Mouse (Mus musculus) megakaryocyte, embryonic 14.5 days (primary cell): Measurements from ENCODE around the gene Ska2. TPM values are rescaled to one million over a fixed set of nuclear protein-coding genes. Genes with fewer than 3 reads are reported as not detected.

ENCODE experiments used
- H3K27me3 ChIP-seq: replicated peaks from 2 replicates; pipeline ENCODE3; 2012; ENCODE audit warnings: inconsistent platforms
- H3K36me3 ChIP-seq: replicated peaks from 2 replicates; pipeline ENCODE3; 2012; ENCODE audit warnings: low read length, inconsistent platforms, mixed read lengths
- H3K4me1 ChIP-seq: 2 replicates; pipeline ENCODE4 v1.6.1; 2012; ENCODE audit warnings: inconsistent platforms
- H3K4me3 ChIP-seq: replicated peaks from 2 replicates; pipeline ENCODE3; 2012; ENCODE audit warnings: moderate library complexity, mild to moderate bottlenecking, inconsistent platforms
- H3K9me3 ChIP-seq: 2 replicates; pipeline ENCODE4 v1.6.1; 2012; ENCODE audit warnings: inconsistent platforms
- FLI1 ChIP-seq: IDR thresholded peaks from 2 replicates; pipeline ENCODE4 v1.6.1; 2012; ENCODE audit warnings: low read length, inconsistent platforms, mixed read lengths
- GATA1 ChIP-seq: IDR thresholded peaks from 3 replicates; pipeline ENCODE4 v1.6.1; 2012; ENCODE audit warnings: mixed read lengths, low read length, inconsistent platforms, borderline replicate concordance
- polyA plus RNA-seq: library from polyadenylated mRNA; stranded (reverse); fragments of >175 nt; gene quantifications from 2 replicates; pipeline ENCODE4 v1.2.3, GENCODE M21; 2012; ENCODE audit warnings: low replicate concordance; ENCODE audit not compliant: insufficient read depth

Gene Ska2
- polyA plus RNA-seq, 1 experiment, result 0.92 TPM

GRCm38 (mm10) chr11:87109519-87110171 lies 611 bp downstream of the Ska2 start:
- peak overlapping the region; percentile 97 for H3K4me3 ChIP-seq
- H3K4me1 ChIP-seq, result peaks cover 22% of the 10 kb centered on the region; the same call in 1 of the 2 replicates
- no peaks in the 10 kb centered on the region for H3K9me3 ChIP-seq
- peaks cover 46% of the 10 kb centered on the region for H3K36me3 ChIP-seq
- no peaks in the 10 kb centered on the region for H3K27me3 ChIP-seq
- TF ChIP-seq GATA1 (no peak), FLI1 (no peak)

GRCm38 (mm10) chr11:87110172-87110909 lies 1.3 kb downstream of the Ska2 start:
- H3K4me1 ChIP-seq, result peaks cover 25% of the 10 kb centered on the region; the same call in 1 of the 2 replicates
- peaks cover 46% of the 10 kb centered on the region for H3K36me3 ChIP-seq
- H3K4me3 ChIP-seq, result peak overlapping the region; percentile 97
- H3K27me3 ChIP-seq, result no peaks in the 10 kb centered on the region
- TF ChIP-seq FLI1 (no peak), GATA1 (no peak)
- H3K9me3 ChIP-seq, result no peaks in the 10 kb centered on the region

GRCm38 (mm10) chr11:87121864-87122263 lies 12.8 kb downstream of the Ska2 start:
- Histone ChIP-seq H3K4me3 (no peak overlapping the region), H3K9me3 (no peaks in the 10 kb centered on the region), H3K36me3 (peaks cover 72% of the 10 kb centered on the region), H3K4me1 (peaks cover 11% of the 10 kb centered on the region; the same call in 1 of the 2 replicates), H3K27me3 (no peaks in the 10 kb centered on the region)
- TF ChIP-seq FLI1 (no peak), GATA1 (no peak)

GRCm38 (mm10) chr11:87125562-87125961 lies 16.5 kb downstream of the Ska2 start:
- H3K4me1 ChIP-seq, result peaks cover 24% of the 10 kb centered on the region
- no peak overlapping the region for H3K4me3 ChIP-seq
- no peaks in the 10 kb centered on the region for H3K9me3 ChIP-seq
- no peaks in the 10 kb centered on the region for H3K27me3 ChIP-seq
- no peak for TF ChIP-seq FLI1
- no peak for TF ChIP-seq GATA1
- peaks cover 43% of the 10 kb centered on the region for H3K36me3 ChIP-seq

GRCm38 (mm10) chr11:87126281-87126823 lies 17.3 kb downstream of the Ska2 start:
- Histone ChIP-seq H3K4me3 (peak overlapping the region; percentile 97), H3K4me1 (peaks cover 24% of the 10 kb centered on the region), H3K9me3 (no peaks in the 10 kb centered on the region), H3K36me3 (peaks cover 42% of the 10 kb centered on the region), H3K27me3 (no peaks in the 10 kb centered on the region)
- TF ChIP-seq GATA1, result no peak
- TF ChIP-seq FLI1, result no peak

GRCm38 (mm10) chr11:87126824-87127816 lies 18.1 kb downstream of the Ska2 start, which contains the start of gene Trim37:
Gene Trim37 (plus strand): TSS chr11:87127077.
- Histone ChIP-seq H3K4me1 (peaks cover 24% of the 10 kb centered on the region), H3K9me3 (no peaks in the 10 kb centered on the region), H3K27me3 (no peaks in the 10 kb centered on the region), H3K4me3 (peak within 1 kb of the TSS; percentile 97), H3K36me3 (peaks cover 37% of the 10 kb centered on the region)
- TF ChIP-seq GATA1 (no peak), FLI1 (no peak)

GRCm38 (mm10) chr11:87136233-87136632 lies 27.2 kb downstream of the Ska2 start:
- no peak overlapping the region for H3K4me3 ChIP-seq
- peaks cover 29% of the 10 kb centered on the region for H3K36me3 ChIP-seq
- no peak for TF ChIP-seq GATA1
- no peak for TF ChIP-seq FLI1
- no peaks in the 10 kb centered on the region for H3K27me3 ChIP-seq
- H3K9me3 ChIP-seq, result no peaks in the 10 kb centered on the region
- peaks cover 9% of the 10 kb centered on the region for H3K4me1 ChIP-seq

- Histone ChIP-seq H3K36me3 (peaks cover 33% of the 10 kb centered on the region), H3K4me1 (peaks cover 11% of the 10 kb centered on the region), H3K9me3 (no peaks in the 10 kb centered on the region), H3K27me3 (no peaks in the 10 kb centered on the region), H3K4me3 (no peak overlapping the region)
- TF ChIP-seq FLI1, result no peak
- no peak for TF ChIP-seq GATA1
Observed at GRCm38 (mm10) chr11:87158012-87158411, 49.0 kb downstream of the Ska2 start.

GRCm38 (mm10) chr11:87162687-87163086 lies 53.7 kb downstream of the Ska2 start:
- H3K4me1 ChIP-seq, result peaks cover 11% of the 10 kb centered on the region
- H3K27me3 ChIP-seq, result no peaks in the 10 kb centered on the region
- H3K4me3 ChIP-seq, result no peak overlapping the region
- no peaks in the 10 kb centered on the region for H3K9me3 ChIP-seq
- TF ChIP-seq FLI1, result no peak
- TF ChIP-seq GATA1, result no peak
- peaks cover 61% of the 10 kb centered on the region for H3K36me3 ChIP-seq
